Mouse (Mus musculus) heart, embryonic 14.5 days (tissue): ENCODE data around the gene Fam76a. TPM values are rescaled to one million over a fixed set of nuclear protein-coding genes. Genes with fewer than 3 reads are reported as not detected.
"Not testable (repeated sequence)": the region's sequence is repeated elsewhere in the genome, so short reads cannot be mapped to it uniquely, and the experiment has no call there.

ENCODE experiments used
- ATAC-seq: fragments of 200-750 bp; cut with Nextera tagmentation; 2 replicates; pipeline ENCODE4 v1.8.0; 2017; ENCODE audit warnings: low read depth, moderate TSS enrichment; ENCODE audit not compliant: insufficient number of reproducible peaks, insufficient read depth, low FRiP score
- H3K27ac ChIP-seq, 2 experiments: fragments of 200-500 bp in 1 of 2; fragments of 300-500 bp in 1 of 2; sonication (generic) in 1 of 2; replicated peaks in 1 of 2; 2 replicates each; pipeline ENCODE4 v1.5.1; 2012 to 2014; ENCODE audit warnings: low read depth in 2 of 2, low read length in 2 of 2, control low read depth in 1 of 2, mild to moderate bottlenecking in 1 of 2, mixed read lengths in 1 of 2; ENCODE audit not compliant: control insufficient read depth in 1 of 2, insufficient read depth in 1 of 2
- H3K27me3 ChIP-seq: fragments of 300-500 bp; sonication (generic); 2 replicates; pipeline ENCODE4 v1.6.1; 2014; ENCODE audit warnings: mild to moderate bottlenecking, low read length, control low read depth; ENCODE audit not compliant: control insufficient read depth, insufficient read depth
- H3K36me3 ChIP-seq: fragments of 300-500 bp; sonication (generic); 2 replicates; pipeline ENCODE4 v1.6.1; 2014; ENCODE audit warnings: mild to moderate bottlenecking, control low read depth, low read length, mixed read lengths; ENCODE audit not compliant: control insufficient read depth, insufficient read depth
- H3K4me1 ChIP-seq, 2 experiments: fragments of 200-500 bp in 1 of 2; fragments of 300-500 bp in 1 of 2; sonication (generic) in 1 of 2; 2 replicates each; pipeline ENCODE4 v1.6.1; 2012 to 2014; ENCODE audit warnings: low read length in 2 of 2, control low read depth in 1 of 2, mixed read lengths in 1 of 2; ENCODE audit not compliant: control insufficient read depth in 2 of 2, insufficient read depth in 2 of 2
- H3K4me2 ChIP-seq: fragments of 300-500 bp; sonication (generic); 2 replicates; pipeline ENCODE4 v1.6.1; 2014; ENCODE audit warnings: mild to moderate bottlenecking, low read length
- H3K4me3 ChIP-seq, 2 experiments: fragments of 200-500 bp in 1 of 2; fragments of 300-500 bp in 1 of 2; sonication (generic) in 1 of 2; 2 replicates each; pipeline ENCODE4 v1.5.1; 2012 to 2014; ENCODE audit warnings: low read length in 2 of 2, mild to moderate bottlenecking in 2 of 2, control low read depth in 1 of 2, low read depth in 1 of 2, moderate library complexity in 1 of 2; ENCODE audit not compliant: control insufficient read depth in 1 of 2, insufficient read depth in 1 of 2
- H3K9ac ChIP-seq: fragments of 300-500 bp; sonication (generic); 2 replicates; pipeline ENCODE4 v1.6.1; 2014; ENCODE audit warnings: mild to moderate bottlenecking, low read length
- H3K9me3 ChIP-seq: fragments of 300-500 bp; sonication (generic); 2 replicates; pipeline ENCODE4 v1.6.1; 2016; ENCODE audit warnings: low read length, control low read depth; ENCODE audit not compliant: control insufficient read depth
- WGBS: fragments of 180-500 bp; shearing (Covaris S2); extraction: QIAGEN DNeasy Blood & Tissue Kit; methylation state at CpG from one replicate; pipeline ENCODE4 v1.1.7; 2014; 5-methylcytosine and 5-hydroxymethylcytosine counted together
- polyA plus RNA-seq: library from polyadenylated mRNA; unstranded; fragments of >200 nt; fragmentation: Nextera tagmentation; extraction: Ambion mirVana; gene quantifications from 2 replicates; pipeline ENCODE4 v1.2.1, GENCODE M21; 2014

Gene Fam76a
- polyA plus RNA-seq, 1 experiment from 2014 or later = 44.9 TPM

DNA sequence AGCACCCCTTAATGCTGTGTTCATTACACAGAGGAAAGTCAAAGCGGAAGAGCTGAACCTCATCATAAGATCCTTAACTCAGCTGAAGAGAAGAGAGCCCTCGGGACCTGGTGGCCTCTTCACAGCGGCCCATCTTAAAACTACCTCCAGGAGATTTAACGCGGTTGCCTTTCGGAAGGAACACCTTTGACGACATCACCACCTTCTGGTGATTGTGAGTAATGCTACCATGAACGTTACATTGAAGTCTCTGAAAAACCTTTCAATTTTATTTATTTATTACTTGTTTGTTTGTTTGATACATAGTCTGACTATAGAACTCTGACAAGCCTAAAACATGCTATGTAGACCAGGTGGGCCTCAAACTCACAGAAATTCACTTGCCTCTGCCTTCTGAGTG lies 8.4 kb upstream of the Fam76a start:
- H3K4me3 ChIP-seq = no peak overlapping the region
- WGBS = 9% methylated on average over 8 of the region's 8 CpGs
- 0 out of 4 replicates have a peak, but pooled peaks cover 0 to 2% of the 10 kb centered on the region in 2 experiments for H3K4me1 ChIP-seq
- H3K9me3 ChIP-seq = no peaks in the 10 kb centered on the region
- H3K4me2 ChIP-seq = no peak overlapping the region
- no peak overlapping the region for H3K9ac ChIP-seq
- no peaks in the 10 kb centered on the region for H3K27me3 ChIP-seq
- no peak for ATAC-seq
- H3K27ac ChIP-seq = no peak overlapping the region
- no peaks in the 10 kb centered on the region for H3K36me3 ChIP-seq

DNA sequence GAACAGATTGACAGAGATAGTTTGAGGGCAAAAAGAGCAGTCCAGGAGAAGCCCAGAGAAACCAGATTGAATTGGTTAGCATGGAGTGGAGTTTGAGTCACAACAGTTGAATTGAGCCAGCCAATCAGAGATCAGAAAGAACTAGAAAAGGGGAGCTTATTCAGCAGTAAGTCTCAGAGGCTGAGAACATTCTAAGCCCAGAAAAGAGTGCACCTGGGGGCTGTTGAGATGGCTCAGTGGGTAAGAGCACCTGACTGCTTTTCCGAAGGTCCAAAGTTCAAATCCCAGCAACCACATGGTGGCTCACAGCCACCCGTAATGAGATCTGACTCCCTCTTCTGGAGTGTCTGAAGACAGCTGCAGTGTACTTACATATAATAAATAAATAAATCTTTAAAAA lies 4.2 kb upstream of the Fam76a start:
- H3K27ac ChIP-seq, H3K4me3 ChIP-seq, H3K27me3 ChIP-seq, H3K4me1 ChIP-seq, H3K4me2 ChIP-seq, H3K36me3 ChIP-seq, ATAC-seq, H3K9me3 ChIP-seq, H3K9ac ChIP-seq: not testable (repeated sequence)
- WGBS = 80% methylated on average over 2 of the region's 2 CpGs

DNA sequence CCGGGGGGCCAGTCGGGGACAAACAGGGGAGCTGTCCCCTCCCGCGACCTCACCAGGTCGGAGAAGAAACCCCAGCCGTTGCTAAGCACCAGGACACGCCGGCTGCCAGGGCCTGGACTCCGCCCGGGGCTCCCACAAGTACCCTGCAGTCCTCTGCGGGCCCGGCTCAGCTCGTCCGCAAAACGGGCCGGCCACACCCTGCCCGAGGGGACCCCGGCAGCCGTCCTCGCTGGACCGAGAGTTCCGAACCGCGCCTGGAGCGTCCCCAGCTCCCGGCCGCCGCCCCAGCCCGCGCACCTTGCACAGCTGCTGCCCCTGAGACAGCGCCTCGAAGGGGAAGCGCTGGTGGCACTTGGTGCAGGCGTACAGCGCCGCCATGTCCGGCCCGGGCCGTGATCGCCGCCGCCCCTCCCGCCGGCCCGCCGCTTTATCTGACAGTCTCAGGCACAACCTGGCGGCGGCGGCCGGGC lies 262 bp downstream of the Fam76a start:
- peak overlapping the region; percentile 73 for H3K4me2 ChIP-seq
- H3K9ac ChIP-seq = peak overlapping the region; percentile 95
- WGBS = 1% methylated on average over 29 of the region's 50 CpGs
- peaks cover 26% of the 10 kb centered on the region for H3K36me3 ChIP-seq
- peak overlapping the region; percentile 44 to 88 for H3K27ac ChIP-seq
- H3K4me3 ChIP-seq = peak overlapping the region; percentile 79 to 98
- H3K9me3 ChIP-seq = no peaks in the 10 kb centered on the region
- no peaks in the 10 kb centered on the region for H3K27me3 ChIP-seq
- ATAC-seq = peak; percentile 44
- peaks cover 0 to 9% of the 10 kb centered on the region in 2 experiments; a peak in 1 of 4 replicates for H3K4me1 ChIP-seq

DNA sequence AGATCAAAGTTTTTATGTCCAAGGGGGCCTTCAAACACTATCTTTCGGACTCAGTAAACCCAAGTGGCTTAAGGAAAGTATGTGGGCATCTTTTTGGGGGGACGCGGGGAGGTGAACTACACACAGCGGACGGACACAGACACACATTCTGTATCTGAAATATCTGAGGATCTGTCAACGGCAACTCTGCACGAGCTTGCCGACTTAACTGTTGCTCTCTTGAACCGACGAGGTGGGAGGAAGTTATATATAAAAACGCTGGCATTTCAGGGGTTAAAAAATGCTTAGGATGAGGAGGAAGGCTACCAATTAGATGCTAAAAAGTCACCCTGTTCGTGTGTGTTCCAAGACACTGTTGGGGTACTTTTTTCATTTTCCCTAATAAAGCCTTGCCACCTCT lies 870 bp downstream of the Fam76a start:
- H3K36me3 ChIP-seq = peaks cover 30% of the 10 kb centered on the region

DNA sequence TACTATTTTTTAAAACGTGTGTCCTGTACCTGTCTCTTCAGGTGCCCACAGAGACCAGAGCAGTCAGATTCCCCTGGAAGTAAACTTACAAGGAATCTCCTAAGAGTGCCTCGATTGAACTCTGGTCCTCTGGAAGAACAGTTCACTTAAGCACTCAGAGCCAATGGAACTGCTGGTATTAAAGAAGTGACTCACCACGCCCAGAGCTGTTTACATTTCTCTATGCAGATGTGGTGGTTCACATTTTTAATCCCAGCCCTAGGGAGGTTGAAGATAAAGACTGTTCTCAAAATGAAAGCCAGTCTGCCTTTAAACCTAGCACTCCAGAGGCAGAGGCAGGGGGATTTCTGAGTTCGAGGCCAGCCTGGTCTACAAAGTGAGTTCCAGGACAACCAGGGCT lies 2.2 kb downstream of the Fam76a start:
- Histone ChIP-seq H3K27ac (no peak overlapping the region), H3K4me3 (no peak overlapping the region), H3K9me3 (no peaks in the 10 kb centered on the region), H3K36me3 (peaks cover 43% of the 10 kb centered on the region), H3K4me1 (peaks cover 0 to 9% of the 10 kb centered on the region in 2 experiments; a peak in 1 of 4 replicates), H3K4me2 (no peak overlapping the region), H3K9ac (no peak overlapping the region), H3K27me3 (no peaks in the 10 kb centered on the region)
- 86% methylated on average over 4 of the region's 4 CpGs for whole genome bisulfite sequencing
- no peak for ATAC-seq

More for the DNA sequence above, 870 bp downstream of the Fam76a start:
- no peaks in the 10 kb centered on the region for H3K9me3 ChIP-seq
- 29% methylated on average over 12 of the region's 12 CpGs for WGBS
- no peak for ATAC-seq
- no peak overlapping the region for H3K27ac ChIP-seq
- no peaks in the 10 kb centered on the region for H3K27me3 ChIP-seq
- peaks cover 0 to 9% of the 10 kb centered on the region in 2 experiments; a peak in 1 of 4 replicates for H3K4me1 ChIP-seq
- peak overlapping the region; percentile 95 for H3K9ac ChIP-seq
- H3K4me2 ChIP-seq = peak overlapping the region; percentile 73
- peak overlapping the region; percentile 79 to 98 for H3K4me3 ChIP-seq

DNA sequence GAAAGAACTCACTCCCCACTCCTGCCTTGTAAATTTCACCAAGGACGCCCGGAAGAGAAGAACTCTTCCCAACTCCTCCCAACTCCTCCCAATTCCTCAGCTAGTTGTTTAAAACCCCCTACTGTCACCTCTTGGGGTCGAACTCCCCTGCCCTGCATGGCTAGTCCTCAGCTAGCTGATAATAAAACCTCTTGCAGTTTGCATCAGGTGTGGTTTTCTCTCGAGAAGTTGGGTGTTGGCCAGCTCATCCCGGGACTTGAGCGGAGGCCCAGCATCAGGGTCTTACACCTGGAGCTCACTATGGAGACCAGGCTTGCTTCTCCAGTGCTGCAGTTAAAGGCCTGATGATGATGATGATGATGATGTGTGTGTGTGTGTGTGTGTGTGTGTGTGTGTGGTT lies 3.9 kb downstream of the Fam76a start:
- not testable (repeated sequence) for H3K27ac ChIP-seq, H3K9ac ChIP-seq, H3K4me3 ChIP-seq, H3K27me3 ChIP-seq, ATAC-seq, H3K4me1 ChIP-seq, H3K9me3 ChIP-seq, H3K4me2 ChIP-seq
- WGBS = 76% methylated on average over 6 of the region's 6 CpGs
- H3K36me3 ChIP-seq = peaks cover 60% of the 10 kb centered on the region

DNA sequence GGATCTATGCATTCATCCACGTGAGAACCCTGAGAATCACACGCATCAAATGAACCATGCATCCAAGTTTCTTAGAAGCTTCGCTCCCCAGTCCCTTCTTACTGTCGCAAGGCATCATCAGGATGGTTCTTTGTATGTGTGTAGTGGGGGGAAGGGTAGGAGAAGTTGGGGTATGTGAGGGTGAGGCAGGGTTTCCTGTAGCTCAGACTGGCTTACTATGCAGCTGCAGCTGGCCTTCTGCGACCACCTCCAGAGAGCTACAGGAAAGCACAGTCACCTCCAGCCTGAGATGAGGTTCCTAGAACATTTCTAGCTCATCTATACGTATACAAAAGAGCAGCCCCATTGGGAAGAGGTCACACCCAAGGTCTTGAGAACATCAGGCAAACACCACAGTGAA lies 10.2 kb downstream of the Fam76a start:
- H3K9me3 ChIP-seq = no peaks in the 10 kb centered on the region
- H3K27me3 ChIP-seq = no peaks in the 10 kb centered on the region
- no peak overlapping the region for H3K9ac ChIP-seq
- 86% methylated on average over 6 of the region's 6 CpGs for WGBS
- no peak for ATAC-seq
- no peaks in the 10 kb centered on the region for H3K4me1 ChIP-seq
- no peak overlapping the region for H3K27ac ChIP-seq
- H3K36me3 ChIP-seq = peaks cover 93% of the 10 kb centered on the region
- no peak overlapping the region for H3K4me3 ChIP-seq
- no peak overlapping the region for H3K4me2 ChIP-seq

DNA sequence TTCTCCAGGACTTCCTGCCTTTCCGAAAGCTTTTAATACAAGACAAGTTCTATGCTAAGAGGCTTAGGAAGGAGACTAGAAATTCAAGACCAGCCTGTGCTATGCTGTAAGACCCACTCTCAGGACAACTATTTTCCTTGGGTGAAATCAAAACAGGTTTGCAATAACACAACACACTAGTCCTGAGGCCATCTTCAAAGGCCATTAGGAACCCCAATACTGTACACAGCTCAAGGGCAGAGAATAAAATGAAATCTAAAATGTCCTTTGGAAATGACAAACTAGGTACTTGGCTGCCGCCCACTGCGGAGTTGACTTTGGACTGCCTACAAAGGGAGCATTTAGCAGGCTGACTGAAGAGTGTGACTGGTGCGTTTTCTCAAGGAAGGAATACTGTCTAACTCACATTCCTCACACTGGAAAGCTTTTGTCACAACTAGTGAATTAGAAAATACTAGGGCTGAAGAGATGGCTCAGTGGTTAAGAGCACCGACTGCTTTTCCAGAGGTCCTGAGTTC lies 16.5 kb downstream of the Fam76a start:
- Histone ChIP-seq H3K9me3 (no peaks in the 10 kb centered on the region), H3K4me2 (no peak overlapping the region), H3K4me1 (peaks cover 4 to 5% of the 10 kb centered on the region in 2 experiments; a peak in 1 of 4 replicates), H3K27me3 (no peaks in the 10 kb centered on the region), H3K4me3 (no peak overlapping the region), H3K27ac (peak overlapping the region in 1 of 2 experiments; percentile 45; a peak in 2 of 4 replicates), H3K9ac (no peak overlapping the region), H3K36me3 (peaks cover 88% of the 10 kb centered on the region)
- ATAC-seq = no peak
- 87% methylated on average over 5 of the region's 5 CpGs for WGBS
